Mouse (Mus musculus): ENCODE measurements around the gene Fzd5.

DNA sequence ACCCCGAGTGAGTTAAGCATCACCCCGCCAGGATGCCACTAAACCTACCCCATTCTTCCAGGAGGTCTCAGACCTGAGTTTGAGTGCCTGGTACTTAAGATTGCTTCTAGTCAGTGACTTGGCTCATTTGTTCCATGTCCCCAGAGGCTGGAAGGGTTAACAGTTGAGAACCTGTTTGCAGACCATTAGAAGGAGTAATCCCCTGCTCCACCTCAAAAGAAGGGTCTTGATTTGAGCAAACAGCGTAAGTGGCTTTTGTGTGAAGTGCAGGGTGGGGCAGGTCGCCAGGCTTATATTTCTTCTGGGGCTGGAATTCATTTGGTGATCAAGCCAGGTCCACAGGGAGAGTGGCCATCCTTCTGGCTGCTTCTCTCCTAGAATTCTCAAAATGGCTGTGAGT is 35.8 kb upstream of the Fzd5 start:
- TF ChIP-seq POLR2A (IDR thresholded peaks at IDR 0.05; ENCODE audit: low read depth, low read length): no peak
- TF ChIP-seq CTCF (IDR thresholded peaks at IDR 0.05; ENCODE audit: borderline replicate concordance, insufficient read depth, low read length): no peak
